Mouse (Mus musculus) adrenal gland, adult 18-20 months (tissue): Measurements from ENCODE around the gene Casp2. TPM values are rescaled to one million over a fixed set of nuclear protein-coding genes. Genes with fewer than 3 reads are reported as not detected.

Experiments
- DNase-seq, 2 experiments: peaks; one replicate each; pipeline ENCODE4 v3.0.0; 2021 to 2022; ENCODE audit warnings: low spot score in 2 of 2
- total RNA-seq, 2 experiments: library from RNA; stranded (reverse); gene quantifications; 1 replicate in 1 of 2; 2 replicates in 1 of 2; pipeline ENCODE4 v1.2.3; 2021

Gene Casp2
- total RNA-seq, 2 experiments from 2014 or later: 16.6 to 24.1 TPM

GRCm38 (mm10) chr6:42270817-42271216 is 6.0 kb downstream of the Casp2 start:
- DNase-seq: no peak

- no peak for DNase-seq
These were observed 11.4 kb downstream of the Casp2 start for GRCm38 (mm10) chr6:42276151-42276550.

- no peak for DNase-seq
These were observed 18.2 kb downstream of the Casp2 start for GRCm38 (mm10) chr6:42282865-42283528.

DNA sequence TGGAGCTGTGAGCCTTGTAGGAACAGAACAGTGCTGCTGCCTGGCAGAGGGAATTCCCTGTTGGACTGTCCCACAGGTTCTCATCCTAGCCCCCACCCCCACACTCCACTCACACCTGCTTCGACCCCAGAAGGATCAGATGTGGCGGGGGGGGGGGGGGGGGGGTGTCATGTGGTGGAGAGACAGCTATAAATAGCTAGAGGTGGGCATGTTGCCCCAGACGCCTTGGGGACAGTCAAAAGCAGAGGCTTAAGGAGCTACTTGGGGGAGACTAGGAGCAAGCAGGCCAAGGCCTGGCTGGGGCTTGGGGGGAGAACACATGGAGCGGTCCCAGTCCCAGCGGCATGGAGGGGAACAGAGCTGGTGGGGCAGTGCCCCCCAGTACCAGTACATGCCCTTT is 21.7 kb downstream of the Casp2 start, which contains the start of gene Clcn1:
Clcn1 (plus strand) TSS at position 238 of the 400 bp plus-strand sequence.
- no peak for DNase-seq

- no peak for DNase-seq
These were observed 22.8 kb downstream of the Casp2 start for GRCm38 (mm10) chr6:42287562-42287961.

- DNase-seq: no peak
These were observed 28.5 kb downstream of the Casp2 start for GRCm38 (mm10) chr6:42293327-42293726.

- no peak for DNase-seq
These were observed 30.8 kb downstream of the Casp2 start for GRCm38 (mm10) chr6:42295549-42296094.

DNA sequence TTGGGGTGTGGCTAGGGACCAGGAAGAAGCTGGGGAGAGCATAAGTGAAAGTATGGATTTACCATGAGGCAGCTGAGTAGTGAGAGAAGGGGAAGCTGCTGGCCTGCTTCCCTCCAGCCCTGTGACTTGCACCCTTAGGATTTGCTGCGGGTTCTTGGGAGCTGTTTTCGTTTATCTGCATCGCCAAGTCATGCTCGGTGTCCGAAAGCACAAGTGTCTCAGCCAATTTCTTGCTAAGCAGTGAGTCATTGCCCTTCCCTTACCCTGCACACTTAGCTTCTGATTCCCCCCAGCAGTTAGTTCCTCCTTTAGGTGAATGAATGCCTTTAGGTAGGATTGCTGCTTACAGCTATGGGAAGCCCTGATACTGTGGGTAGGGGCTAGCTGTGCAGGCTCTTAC is 34.6 kb downstream of the Casp2 start:
- no peak for DNase-seq

GRCm38 (mm10) chr6:42309816-42310378 is 45.1 kb downstream of the Casp2 start:
- no peak for DNase-seq

GRCm38 (mm10) chr6:42310427-42311053 is 45.8 kb downstream of the Casp2 start:
- no peak for DNase-seq

DNA sequence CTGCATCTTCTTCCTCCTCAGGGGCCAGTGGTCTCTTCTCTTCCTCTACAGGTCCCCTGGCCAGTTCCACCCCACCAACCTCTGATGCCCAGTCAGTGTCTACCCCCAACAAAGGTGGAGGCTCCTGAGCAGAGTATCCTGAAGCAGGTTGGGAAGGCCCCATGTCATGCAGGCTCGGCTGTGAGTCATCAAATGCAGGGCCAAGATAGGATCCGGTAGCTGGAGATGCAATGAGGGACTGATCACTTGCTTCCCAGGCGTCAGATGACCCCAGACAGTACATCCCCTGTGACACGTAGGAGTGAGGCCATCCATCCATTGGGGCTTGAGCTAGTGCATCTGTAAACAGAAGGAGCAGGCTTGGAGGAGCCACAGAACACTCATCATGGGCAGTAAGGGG is 53.5 kb downstream of the Casp2 start:
- DNase-seq: no peak

GRCm38 (mm10) chr6:42323371-42324066 is 58.7 kb downstream of the Casp2 start:
- no peak for DNase-seq

DNA sequence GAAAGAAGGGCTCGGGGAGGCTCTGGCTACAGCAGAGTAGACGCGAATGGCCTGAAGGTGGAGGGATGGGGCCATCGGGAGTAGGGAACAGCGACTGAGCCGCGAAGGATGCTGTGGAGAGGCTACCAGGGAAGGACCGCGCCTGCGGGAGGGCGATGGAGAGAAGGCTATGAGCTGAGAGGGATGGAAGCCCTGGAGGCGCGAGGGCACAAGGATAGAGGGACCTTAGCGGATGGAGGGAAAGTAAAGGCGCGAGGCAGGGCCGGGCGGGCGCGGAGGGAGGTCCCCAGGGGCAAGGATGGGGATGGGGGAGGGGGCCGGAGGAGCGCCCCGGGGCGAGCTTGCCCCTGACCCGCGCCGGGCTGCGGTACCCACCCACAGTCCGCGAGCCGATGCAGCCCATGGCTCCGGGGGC is 59.3 kb downstream of the Casp2 start:
- DNase-seq: no peak

DNA sequence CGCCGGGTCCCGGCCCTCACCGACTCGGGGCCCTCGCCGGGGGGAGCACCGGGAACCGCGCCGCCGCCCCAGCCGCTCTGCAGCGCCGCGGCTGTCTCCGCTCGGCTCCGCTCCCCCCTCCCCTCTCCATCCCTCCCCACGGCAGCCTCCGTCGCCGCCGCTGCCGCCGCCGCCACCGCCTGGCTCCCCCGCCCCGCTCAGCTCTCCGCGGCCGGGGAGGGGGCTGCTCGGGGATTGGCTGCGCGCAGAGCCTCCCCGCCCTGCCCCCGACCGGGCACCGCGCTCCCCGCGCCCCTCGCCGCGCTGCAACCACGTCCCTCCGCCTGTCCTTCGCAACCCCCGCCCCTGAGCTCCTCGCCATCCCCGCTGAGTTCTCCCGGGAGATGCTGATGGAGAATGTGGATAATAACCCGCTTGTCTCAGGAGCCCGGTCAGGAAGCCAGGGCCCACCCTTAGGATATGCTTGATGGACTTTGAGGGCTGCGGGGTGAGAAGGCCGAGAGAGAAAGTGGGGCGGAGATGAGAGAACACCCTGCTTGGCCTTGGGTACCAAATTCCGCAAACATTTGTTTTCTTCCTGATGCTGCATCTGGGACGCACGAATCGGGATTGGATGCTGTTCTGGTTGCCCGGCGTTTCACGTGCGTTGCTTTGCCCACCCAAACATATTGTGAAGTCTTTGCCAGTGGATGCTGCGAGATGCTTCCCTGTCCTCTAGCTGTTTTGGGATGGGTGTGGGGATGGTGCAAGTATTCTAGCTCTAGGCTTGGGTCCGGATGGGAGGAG is 59.9 kb downstream of the Casp2 start, which contains the start of gene Fam131b:
Fam131b (minus strand) TSS at position 162 of the 786 bp plus-strand sequence.
- DNase-seq: no peak

DNA sequence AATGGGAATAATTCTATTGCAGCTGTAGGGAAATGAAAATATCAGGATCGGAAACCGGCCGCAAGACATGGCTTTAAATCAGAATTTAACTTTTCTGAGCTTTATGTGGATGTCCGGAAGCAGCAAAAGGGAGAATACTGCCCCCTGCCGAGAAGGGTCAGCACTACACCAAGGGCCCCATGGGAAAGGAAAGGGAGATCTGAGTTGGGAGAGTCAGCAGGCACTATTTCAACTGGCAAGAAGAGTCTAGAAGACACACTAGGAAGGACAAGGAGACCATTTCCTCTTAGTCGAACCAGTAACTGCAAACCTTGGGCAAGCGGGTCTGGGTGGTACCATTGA is 60.5 kb downstream of the Casp2 start:
- peak; percentile 71 to 80 for DNase-seq

GRCm38 (mm10) chr6:42326509-42326908 is 61.7 kb downstream of the Casp2 start:
- no peak for DNase-seq

DNA sequence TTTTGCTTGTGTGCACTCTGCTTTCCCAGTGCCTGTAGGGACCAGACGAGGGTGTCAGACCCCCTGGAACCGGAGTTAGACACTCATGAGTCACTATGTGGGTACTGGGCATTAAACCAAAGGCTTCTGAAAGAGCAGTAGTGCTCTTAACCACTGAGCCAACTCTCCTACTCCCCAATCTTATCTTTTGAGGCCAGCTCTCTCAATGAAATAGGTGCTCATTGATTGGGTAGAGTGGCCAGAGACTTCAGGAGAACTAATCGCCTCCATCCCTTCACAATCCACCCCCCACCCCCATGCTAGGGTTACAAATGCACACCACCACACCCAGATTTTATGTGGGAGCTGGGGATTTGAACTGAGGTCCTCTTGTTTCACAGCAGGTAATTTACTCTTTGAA is 64.0 kb downstream of the Casp2 start:
- no peak for DNase-seq

DNA sequence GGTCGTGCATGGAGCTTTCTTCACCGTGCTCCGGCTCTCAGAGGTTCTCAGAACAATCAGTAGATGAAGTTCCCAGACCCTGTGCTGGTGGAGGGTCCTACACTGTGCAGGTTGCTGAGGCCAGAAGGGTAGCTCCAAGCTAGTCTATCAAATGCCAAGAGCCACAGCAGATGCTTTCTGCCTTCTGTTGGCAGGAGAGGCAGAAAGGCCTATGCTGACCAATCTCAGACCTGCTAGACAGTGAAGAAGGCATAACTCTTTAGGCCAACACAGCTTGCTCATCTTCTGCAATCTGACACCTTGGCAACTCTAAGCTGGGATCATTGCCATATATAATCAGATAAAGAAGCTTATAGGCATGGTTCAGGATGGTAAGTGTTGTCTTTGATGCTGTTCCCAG is 65.4 kb downstream of the Casp2 start:
- DNase-seq: no peak

- DNase-seq: no peak
These were observed 66.2 kb downstream of the Casp2 start for GRCm38 (mm10) chr6:42330946-42331345.
